Mouse (Mus musculus) large intestine, adult 2 months (tissue): Measurements from ENCODE around the gene Dlat. TPM values are rescaled to one million over a fixed set of nuclear protein-coding genes. Genes with fewer than 3 reads are reported as not detected.
"Not testable (repeated sequence)": the region's sequence is repeated elsewhere in the genome, so short reads cannot be mapped to it uniquely, and the experiment has no call there.

ENCODE experiments used
- DNase-seq: peaks from one replicate; pipeline ENCODE4 v3.0.0-alpha.2; 2012; ENCODE audit warnings: low read depth, low spot score
- WGBS: fragments of 180-500 bp; shearing (Covaris S2); methylation state at CpG from one replicate; pipeline ENCODE4 v1.1.7; 2018; 5-methylcytosine and 5-hydroxymethylcytosine counted together
- polyA plus RNA-seq: library from polyadenylated mRNA; depleted of rRNA; stranded (reverse); fragments of >200 nt; gene quantifications from 2 replicates; pipeline ENCODE4 v1.2.3, GENCODE M21; 2012

Gene Dlat
- polyA plus RNA-seq, 1 experiment = 11.7 TPM

DNA sequence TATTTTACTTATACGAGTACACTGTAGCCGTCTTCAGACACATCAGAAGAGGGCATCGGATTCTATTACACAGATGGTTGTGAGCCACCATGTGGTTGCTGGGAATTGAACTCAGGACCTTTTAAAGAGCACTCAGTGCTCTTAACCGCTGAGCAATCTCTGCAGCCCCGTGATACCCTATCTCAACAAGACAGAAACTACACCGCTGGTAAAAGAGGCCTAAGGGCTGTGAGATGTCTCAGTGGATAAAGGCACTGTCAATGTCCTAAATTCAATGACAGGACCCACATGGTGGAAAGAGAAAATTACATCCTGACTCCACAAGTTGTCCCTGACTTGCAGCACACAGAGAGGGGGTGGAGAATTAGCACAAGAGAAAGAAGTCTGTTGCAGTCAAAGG, 6.9 kb upstream of the Dlat start:
- DNase-seq = no peak
- WGBS = 74% methylated on average over 6 of the region's 6 CpGs

GRCm38 (mm10) chr9:50664826-50665225, 5.2 kb upstream of the Dlat start:
- no peak for DNase-seq
- 94% methylated on average over 5 of the region's 5 CpGs for WGBS

DNA sequence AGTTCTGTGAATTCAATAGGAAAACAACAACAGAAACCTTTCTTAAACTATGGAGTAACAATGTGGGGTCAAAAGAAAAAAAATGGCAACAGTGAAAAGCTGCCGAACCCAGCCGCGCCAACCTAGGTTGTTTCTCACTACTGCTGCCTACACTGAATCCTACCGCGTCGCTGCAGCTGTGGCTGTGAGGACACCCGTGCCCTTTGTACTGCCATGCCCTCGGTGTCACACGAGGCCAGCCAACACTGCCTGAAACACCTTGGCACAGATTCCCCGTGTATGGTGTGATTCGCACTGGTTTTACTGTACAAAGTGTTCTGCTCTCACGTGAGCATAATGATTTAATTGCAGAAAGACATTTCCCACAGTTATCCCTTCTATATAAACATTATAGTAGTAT, 851 bp upstream of the Dlat start:
- 6% methylated on average over 12 of the region's 12 CpGs for WGBS

DNA sequence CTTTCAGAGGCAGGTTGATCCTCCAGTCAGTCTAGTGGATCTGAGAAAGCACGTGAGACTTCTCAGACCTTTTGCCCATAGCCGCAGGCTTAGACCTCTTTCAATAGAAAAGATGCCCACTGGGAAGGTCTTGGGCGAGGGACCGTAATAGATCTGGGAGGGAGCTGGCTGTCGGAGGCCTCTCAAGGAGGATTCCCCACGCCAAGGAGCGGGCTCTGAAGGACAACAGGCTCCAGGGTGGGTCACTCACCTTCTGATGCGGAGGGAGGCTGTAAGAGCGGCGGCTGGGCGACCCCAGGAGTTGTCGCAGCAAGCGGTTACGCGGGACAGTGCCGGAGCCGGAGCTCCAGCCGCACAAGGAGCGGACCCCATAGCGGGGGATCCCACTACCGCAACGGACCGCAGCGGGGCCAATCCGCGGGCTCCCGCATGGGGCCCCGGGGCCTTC, 615 bp downstream of the Dlat start:
- DNase-seq = no peak

More for the DNA sequence above, 851 bp upstream of the Dlat start:
- peak; percentile 70 for DNase-seq

GRCm38 (mm10) chr9:50658391-50658790, 1.2 kb downstream of the Dlat start:
- 17% methylated on average over 5 of the region's 5 CpGs for WGBS

More for the DNA sequence above, 615 bp downstream of the Dlat start:
- WGBS = under 1% methylated on average over 28 of the region's 28 CpGs

GRCm38 (mm10) chr9:50650503-50650902, 9.1 kb downstream of the Dlat start:
- 91% methylated on average over 10 of the region's 10 CpGs for WGBS
- no peak for DNase-seq

More at GRCm38 (mm10) chr9:50658391-50658790, 1.2 kb downstream of the Dlat start:
- no peak for DNase-seq

- WGBS = 84% methylated on average over 10 of the region's 10 CpGs
- DNase-seq = no peak
Observed at GRCm38 (mm10) chr9:50646826-50647370, 12.7 kb downstream of the Dlat start.

GRCm38 (mm10) chr9:50634270-50634669, 25.3 kb downstream of the Dlat start:
- 95% methylated on average over 11 of the region's 11 CpGs for WGBS
- DNase-seq = no peak

GRCm38 (mm10) chr9:50633059-50633458, 26.5 kb downstream of the Dlat start:
- WGBS = 63% methylated on average over 2 of the region's 2 CpGs
- no peak for DNase-seq

GRCm38 (mm10) chr9:50632016-50632688, 27.4 kb downstream of the Dlat start:
- 39% methylated on average over 6 of the region's 6 CpGs for WGBS

DNA sequence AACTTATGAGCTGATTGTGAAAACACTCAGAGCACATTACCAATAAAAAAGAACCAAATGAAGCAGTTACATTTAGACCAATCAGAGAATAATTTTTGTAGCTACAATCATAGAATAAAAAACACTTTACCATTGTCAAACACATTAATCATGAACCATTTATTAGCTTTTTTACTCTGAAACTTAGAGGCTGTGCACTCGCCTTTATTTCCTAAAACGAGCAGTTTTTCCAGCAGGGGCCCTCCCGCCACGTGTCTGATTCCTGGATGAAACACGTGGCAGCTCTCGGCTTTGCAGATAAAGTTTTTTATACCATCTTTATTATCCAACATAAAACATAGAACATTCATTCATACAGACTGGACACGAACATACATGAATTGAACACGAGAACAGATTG, 28.7 kb downstream of the Dlat start:
- DNase-seq = not testable (repeated sequence)

More at GRCm38 (mm10) chr9:50632016-50632688, 27.4 kb downstream of the Dlat start:
- DNase-seq = no peak

DNA sequence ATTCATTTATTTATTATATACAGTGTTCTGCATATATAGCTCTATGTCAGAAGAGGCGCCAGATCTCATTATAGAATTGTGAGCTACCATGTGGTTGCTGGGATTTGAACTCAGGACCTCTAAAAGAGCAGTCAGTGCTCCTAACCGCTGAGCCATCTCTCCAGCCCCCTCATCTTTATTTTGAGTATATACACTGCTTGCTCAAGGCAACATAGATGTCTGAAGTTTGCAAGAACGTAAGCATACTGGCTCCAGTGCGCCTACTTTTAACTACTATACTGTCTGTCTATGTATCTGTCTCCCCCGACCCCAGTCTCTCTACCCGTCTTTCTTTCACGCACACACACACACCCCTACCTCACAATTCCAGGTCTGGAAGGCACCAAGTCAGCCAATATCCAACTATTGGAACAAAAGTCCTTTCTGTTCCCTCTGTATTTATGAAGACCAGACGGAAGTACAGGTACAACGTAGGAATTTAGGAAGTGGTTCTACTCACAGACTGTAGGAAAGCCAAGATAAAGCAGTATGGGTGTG, 41.7 kb downstream of the Dlat start:
- 54% methylated on average over 9 of the region's 9 CpGs for WGBS
- no peak for DNase-seq

More for the DNA sequence above, 28.7 kb downstream of the Dlat start:
- WGBS = 88% methylated on average over 6 of the region's 8 CpGs

GRCm38 (mm10) chr9:50616766-50617603, 42.6 kb downstream of the Dlat start, which contains the start of the genes Pih1d2 and Nkapd1:
TSS of gene Pih1d2 (plus strand) at chr9:50617321.
TSS of gene Nkapd1 (minus strand) at chr9:50617464.
- no peak for DNase-seq
- under 1% methylated on average over 81 of the region's 81 CpGs for WGBS

GRCm38 (mm10) chr9:50616161-50616560, 43.4 kb downstream of the Dlat start:
- DNase-seq = no peak
- WGBS = 23% methylated on average over 11 of the region's 11 CpGs

GRCm38 (mm10) chr9:50612115-50612514, 47.5 kb downstream of the Dlat start:
- 69% methylated on average over 4 of the region's 4 CpGs for WGBS
- no peak for DNase-seq

DNA sequence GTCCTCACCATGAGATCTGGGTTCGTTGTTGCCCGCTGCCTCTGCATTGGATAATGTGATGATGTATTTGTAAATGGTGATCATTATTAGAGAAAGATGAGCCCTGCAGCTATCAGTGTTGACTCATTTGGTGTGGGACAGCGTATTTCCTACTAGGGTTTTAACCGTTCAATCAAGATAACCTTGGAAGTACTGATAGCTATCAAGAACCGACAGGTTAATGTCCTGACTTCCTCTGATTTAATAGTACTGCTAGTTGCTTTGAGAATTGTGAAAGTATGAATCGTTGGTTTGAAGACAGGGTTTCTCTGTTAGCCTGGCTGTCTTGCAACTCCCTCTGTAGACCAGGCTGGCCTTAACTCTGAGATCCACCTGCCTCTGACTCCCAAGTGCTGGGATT, 55.2 kb downstream of the Dlat start:
- under 1% methylated on average over 6 of the region's 6 CpGs for WGBS
- DNase-seq = no peak

DNA sequence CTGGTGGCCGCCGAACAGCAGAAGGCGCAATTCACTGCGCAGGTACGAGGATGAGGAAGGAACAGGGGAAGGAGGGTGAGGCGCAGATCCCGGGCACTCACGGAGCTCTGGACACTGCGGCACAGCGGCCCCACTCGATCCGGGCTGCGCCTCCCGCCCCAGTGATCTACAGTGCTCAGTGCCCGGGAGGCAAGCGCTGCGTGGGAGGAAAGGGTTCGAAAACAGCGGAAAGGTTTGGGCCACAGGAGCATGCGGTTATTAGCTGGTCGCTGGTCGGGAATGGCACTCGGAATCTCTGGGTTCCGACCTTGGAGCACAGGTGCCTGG, 55.6 kb downstream of the Dlat start:
- WGBS = under 1% methylated on average over 24 of the region's 24 CpGs
- no peak for DNase-seq

DNA sequence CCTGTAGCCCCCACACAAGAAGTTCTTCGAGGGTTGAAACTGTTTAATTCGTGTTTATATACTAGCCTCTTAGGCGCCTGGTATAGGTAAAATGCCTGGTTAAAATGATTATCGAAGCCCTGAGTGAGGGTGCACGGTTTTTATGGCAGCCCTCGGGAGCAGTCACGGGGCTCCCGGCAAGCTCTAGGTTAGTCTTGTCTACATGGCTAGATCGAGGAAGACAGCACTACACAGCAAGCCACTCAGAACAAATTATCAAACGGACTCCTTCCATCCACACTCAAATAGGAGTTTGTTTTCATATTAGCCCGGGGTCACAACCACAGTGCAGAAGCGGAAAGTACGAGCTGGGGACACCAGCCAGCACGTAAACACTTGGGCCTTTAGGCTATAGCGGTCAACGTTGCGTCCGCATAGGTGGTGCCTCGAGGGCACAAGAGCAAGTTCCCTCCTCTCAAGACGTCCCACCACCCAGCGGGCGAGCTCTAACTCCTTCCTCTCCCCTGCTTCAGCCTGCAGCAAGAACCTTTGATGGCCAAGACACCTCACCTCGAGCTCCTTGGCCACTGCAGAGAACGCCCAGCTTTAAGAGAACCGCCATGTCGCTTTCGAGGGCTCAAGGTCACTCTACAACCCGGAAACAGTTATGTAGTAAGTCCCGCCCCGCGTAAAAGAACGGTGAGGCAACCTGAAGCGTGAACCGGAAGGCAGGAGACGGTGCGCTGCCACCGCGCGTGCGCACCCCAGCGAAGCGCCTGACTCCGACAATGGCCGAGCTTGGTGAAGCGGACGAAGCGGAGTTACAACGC, 56.2 kb downstream of the Dlat start, which contains the start of the genes Sdhd and Timm8b:
TSS of gene Sdhd (minus strand) at position 624 of the 809 bp plus-strand sequence.
TSS of gene Timm8b (plus strand) at position 722 of the 809 bp plus-strand sequence.
- WGBS = under 1% methylated on average over 48 of the region's 48 CpGs
- peak; percentile 94 for DNase-seq
